8 mouse cellular contexts compared by ENCODE assay signal in the genomic region with DNA sequence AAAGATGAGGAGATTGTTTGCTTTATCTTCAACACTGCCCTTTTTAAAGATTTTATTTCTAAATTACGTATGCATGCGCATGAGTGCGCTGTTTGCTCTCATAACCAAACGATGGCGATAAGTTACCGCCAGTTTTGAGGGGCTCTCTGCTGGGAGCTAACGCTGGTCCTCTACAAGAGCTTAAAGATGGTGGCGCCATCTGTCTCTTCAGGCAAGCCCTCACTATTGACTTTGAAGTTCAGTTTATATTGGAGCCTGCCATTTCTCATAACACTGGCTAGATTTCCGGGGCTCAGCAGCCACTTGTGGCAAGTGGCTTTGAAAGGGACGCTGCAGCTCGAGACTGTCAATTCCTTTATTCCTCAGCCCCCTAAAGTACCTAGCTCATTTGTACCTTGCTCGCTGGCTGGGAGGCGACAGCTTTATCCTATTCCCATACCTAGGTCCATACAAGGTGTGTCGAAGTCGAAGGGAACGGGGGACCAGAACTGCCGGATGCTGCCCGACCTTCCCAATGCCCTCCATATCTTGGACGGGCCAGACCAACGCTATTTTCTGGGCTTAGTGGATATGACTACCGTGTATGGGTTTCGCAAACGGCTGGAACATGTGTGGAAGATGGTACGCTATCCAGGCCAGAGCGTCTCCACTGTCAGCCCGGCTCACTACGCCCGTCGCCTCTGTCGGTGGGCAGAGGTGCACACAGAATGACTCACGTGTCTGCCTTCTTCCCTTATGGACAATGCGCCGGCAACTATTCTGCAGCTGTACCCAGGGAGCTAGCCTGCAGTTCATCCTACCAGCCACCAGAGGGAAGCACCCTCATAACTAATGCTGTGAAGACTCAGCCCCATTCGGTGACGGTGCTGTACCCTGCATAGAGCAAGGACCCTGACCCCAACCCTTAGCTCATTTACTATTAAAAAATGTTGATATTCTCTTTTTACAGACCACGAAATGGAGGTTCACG. TPM values are rescaled to one million over a fixed set of nuclear protein-coding genes. Genes with fewer than 3 reads are reported as not detected.
A peak's percentile ranks its signal among the peaks of the same experiment; 100 is the strongest.
DNase-seq lines count a peak whose midpoint lies in the region; ATAC-seq and TF ChIP-seq lines count a peak whose summit lies in the region.

No protein-coding gene starts in this region.

- H3K27me3 ChIP-seq in hindbrain, embryonic 16.5 days (replicated peaks; ENCODE audit: control insufficient read depth, insufficient read depth, low read length) = peaks cover under 1% of the 10 kb centered on the region; the same call in 1 of the 2 replicates

- H3K36me3 ChIP-seq in hindbrain, embryonic 16.5 days (ENCODE audit: control insufficient read depth, insufficient read depth, low read length) = no peaks in the 10 kb centered on the region

- no peak for TF ChIP-seq POLR2A in cortical plate, adult 2 months (IDR thresholded peaks at IDR 0.05; ENCODE audit: extremely low read depth, insufficient read depth, low read length)

- peak overlapping the region; percentile 67 for H3K4me2 ChIP-seq in hindbrain, embryonic 16.5 days (ENCODE audit: low read length)

- 0 out of 2 replicates have a peak overlapping the region, but pooled peaks have one; percentile 4 for H3K4me3 ChIP-seq in cortical plate, adult 2 months (ENCODE audit: insufficient read depth, low read length)
- H3K4me3 ChIP-seq in hindbrain, embryonic 16.5 days (ENCODE audit: low read length) = peak overlapping the region; percentile 35

- 0 out of 2 replicates have a peak, but pooled peaks cover 1% of the 10 kb centered on the region for H3K4me1 ChIP-seq in cortical plate, adult 2 months (ENCODE audit: control insufficient read depth, insufficient read depth, low read length)
- peaks cover 18% of the 10 kb centered on the region for H3K4me1 ChIP-seq in hindbrain, embryonic 16.5 days (ENCODE audit: control insufficient read depth, insufficient read depth, low read depth, low read length)

- H3K9me3 ChIP-seq in hindbrain, embryonic 16.5 days (ENCODE audit: control insufficient read depth, low read length) = no peaks in the 10 kb centered on the region

- ATAC-seq in hindbrain, embryonic 16.5 days = peak; percentile 73

- DNase-seq in adrenal gland, adult 18-20 months (ENCODE audit: low spot score in 2 of 2) = peak; percentile 72 to 73
- DNase-seq in gastrocnemius, adult 8-10 months (ENCODE audit: low spot score in 2 of 2) = peak; percentile 61 to 70
- DNase-seq in left cerebral cortex, adult 18-20 months (ENCODE audit: low spot score in 2 of 2) = peak; percentile 84 to 88
- DNase-seq in lung, postnatal 4 days = peak; percentile 77 to 88
- peak; percentile 91 to 92 for DNase-seq in right cerebral cortex, adult 2 months (ENCODE audit: low spot score in 2 of 2)
- DNase-seq in urinary bladder, postnatal 4 days (ENCODE audit: low spot score in 2 of 2) = peak; percentile 72 to 79

- WGBS in hindbrain, embryonic 16.5 days = 14% methylated on average over 37 of the region's 37 CpGs

- peak overlapping the region; percentile 58 for H3K9ac ChIP-seq in hindbrain, embryonic 16.5 days (ENCODE audit: low read depth, low read length)

- H3K27ac ChIP-seq in cortical plate, adult 2 months (ENCODE audit: insufficient read depth, low read length) = no peak overlapping the region
- peak overlapping the region; percentile 41; the same call in 1 of the 2 replicates for H3K27ac ChIP-seq in hindbrain, embryonic 16.5 days (ENCODE audit: low read depth, low read length)

- peak; percentile 97 for TF ChIP-seq CTCF in cortical plate, adult 2 months (IDR thresholded peaks at IDR 0.05; ENCODE audit: extremely low read depth, insufficient read depth, low read length)

RNA-seq across cellular contexts. Expression of a gene that starts 3.8 kb away (rescaled TPM):
- total RNA-seq in adrenal gland, adult 18-20 months (2021) = 10 to 100 TPM in 1 of 2 experiments, 1 to 10 TPM in 1; 6.6 to 11.4 TPM
- polyA plus RNA-seq in cortical plate, adult 2 months (2012; rRNA removed) = 34.8 and 36.6 TPM in 2 replicates
- total RNA-seq in gastrocnemius, adult 8-10 months (2022) = 10 to 100 TPM; 11.4 to 15.5 (median 13.8) TPM
- polyA plus RNA-seq in hindbrain, embryonic 16.5 days (2015; fragmentation: Nextera tagmentation; extraction: Ambion mirVana) = 49.6 and 54.3 TPM in 2 replicates
- total RNA-seq in left cerebral cortex, adult 18-20 months (2021) = 10 to 100 TPM; 40.6 TPM

RNA-seq across cellular contexts. Expression of a gene that starts 7.6 kb away (rescaled TPM):
- not detected for total RNA-seq in adrenal gland, adult 18-20 months (2021)
- 1.0 TPM in 2 replicates for polyA plus RNA-seq in cortical plate, adult 2 months (2012; rRNA removed)
- not detected for total RNA-seq in gastrocnemius, adult 8-10 months (2022)
- polyA plus RNA-seq in hindbrain, embryonic 16.5 days (2015; fragmentation: Nextera tagmentation; extraction: Ambion mirVana) = 0.72 and 1.6 TPM in 2 replicates
- under 1 TPM; 0.79 to 0.82 TPM for total RNA-seq in left cerebral cortex, adult 18-20 months (2021)

RNA-seq across cellular contexts. Expression of a gene that starts 8.5 kb away (rescaled TPM):
- not detected for total RNA-seq in adrenal gland, adult 18-20 months (2021)
- 31.3 and 37.6 TPM in 2 replicates for polyA plus RNA-seq in cortical plate, adult 2 months (2012; rRNA removed)
- total RNA-seq in gastrocnemius, adult 8-10 months (2022) = not detected
- polyA plus RNA-seq in hindbrain, embryonic 16.5 days (2015; fragmentation: Nextera tagmentation; extraction: Ambion mirVana) = 16.9 and 20.4 TPM in 2 replicates
- 10 to 100 TPM in 1 of 2 experiments, 1 to 10 TPM in 1; 8.6 to 10.3 TPM for total RNA-seq in left cerebral cortex, adult 18-20 months (2021)

RNA-seq across cellular contexts. Expression of a gene that starts 12.5 kb away (rescaled TPM):
- total RNA-seq in adrenal gland, adult 18-20 months (2021) = 10 to 100 TPM; 49.7 to 58.0 TPM
- 153 and 155 TPM in 2 replicates for polyA plus RNA-seq in cortical plate, adult 2 months (2012; rRNA removed)
- total RNA-seq in gastrocnemius, adult 8-10 months (2022) = 10 to 100 TPM in 3 of 4 experiments, 1 to 10 TPM in 1; 9.2 to 15.0 (median 10.6) TPM
- polyA plus RNA-seq in hindbrain, embryonic 16.5 days (2015; fragmentation: Nextera tagmentation; extraction: Ambion mirVana) = 142 and 150 TPM in 2 replicates
- total RNA-seq in left cerebral cortex, adult 18-20 months (2021) = 10 to 100 TPM; 71.4 to 77.1 TPM

RNA-seq across cellular contexts. Expression of a gene that starts 16.4 kb away (rescaled TPM):
- 10 to 100 TPM; 52.4 to 67.9 TPM for total RNA-seq in adrenal gland, adult 18-20 months (2021)
- 101 and 110 TPM in 2 replicates for polyA plus RNA-seq in cortical plate, adult 2 months (2012; rRNA removed)
- total RNA-seq in gastrocnemius, adult 8-10 months (2022) = 10 to 100 TPM; 48.6 to 61.3 (median 54.9) TPM
- 29.5 and 35.4 TPM in 2 replicates for polyA plus RNA-seq in hindbrain, embryonic 16.5 days (2015; fragmentation: Nextera tagmentation; extraction: Ambion mirVana)
- total RNA-seq in left cerebral cortex, adult 18-20 months (2021) = 100 to 1,000 TPM; 113 to 130 TPM

Comparison
In these comparisons a context has a peak if more than half of its experiments do, and no peak if none do; other contexts are left out.
1. RNA of a gene that starts 8.5 kb away (total RNA-seq): 8.6 to 10.3 TPM in left cerebral cortex, adult 18-20 months; not detected in adrenal gland, adult 18-20 months and not detected in gastrocnemius, adult 8-10 months; every median in the first group is over 4 times any median in the second.
2. Peak in every context shown above with its lines, with median percentiles within 50 percentile points of each other: DNase-seq.